Mouse (Mus musculus) subcutaneous adipose tissue, adult 2 months (tissue): ENCODE results near the gene Olfr360. TPM values are rescaled to one million over a fixed set of nuclear protein-coding genes. Genes with fewer than 3 reads are reported as not detected.

Experiments
- polyA plus RNA-seq: library from polyadenylated mRNA; depleted of rRNA; stranded (reverse); fragments of >200 nt; gene quantifications from 2 replicates; pipeline ENCODE4 v1.2.3, GENCODE M21; 2012; ENCODE audit warnings: low replicate concordance; rRNA removed

The Olfr360 gene
- not detected in 2 replicates for polyA plus RNA-seq

GRCm38 (mm10) chr2:37065446-37065845 is at the start of gene Olfr360:
Olfr360 (plus strand) TSS chr2:37065746.

DNA sequence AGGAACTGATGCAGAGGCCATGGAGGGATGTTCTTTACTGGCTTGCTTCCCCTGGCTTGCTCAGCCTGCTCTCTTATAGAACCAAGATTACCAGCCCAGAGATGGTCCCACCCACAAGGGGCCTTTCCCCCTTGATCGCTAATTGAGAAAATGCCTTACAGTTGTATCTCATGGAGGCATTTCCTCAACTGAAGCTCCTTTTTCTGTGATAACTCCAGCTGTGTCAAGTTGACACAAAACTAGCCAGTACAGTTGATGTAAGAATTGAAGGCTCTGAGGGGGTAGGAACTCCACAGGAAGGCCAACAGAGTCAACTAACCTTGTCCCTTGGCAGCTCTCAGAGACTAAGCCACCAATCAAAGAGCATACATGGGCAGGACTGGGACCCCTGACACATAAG is 23.6 kb downstream of the Olfr360 start, which contains the start of gene Olfr361:
Gene Olfr361 (minus strand): TSS at position 101 of the 400 bp plus-strand sequence.

GRCm38 (mm10) chr2:37117810-37118209 is 52.3 kb downstream of the Olfr360 start, which contains the start of gene Olfr362:
Olfr362 (minus strand) TSS chr2:37117910.

Other genes starting within 250 kb of the Olfr360 start
- gene Olfr3, start 248.7 kb upstream of the Olfr360 start, polyA plus RNA-seq = not detected in 2 replicates
- not detected in 2 replicates for gene Olfr350, start 219.4 kb upstream of the Olfr360 start, polyA plus RNA-seq
- gene Olfr351, start 203.1 kb upstream of the Olfr360 start, polyA plus RNA-seq = not detected in 2 replicates
- gene Olfr352, start 197.3 kb upstream of the Olfr360 start, polyA plus RNA-seq = not detected in 2 replicates
- gene Olfr353, start 172.8 kb upstream of the Olfr360 start, polyA plus RNA-seq = not detected in 2 replicates
- not detected in 2 replicates for gene Olfr354, start 160.1 kb upstream of the Olfr360 start, polyA plus RNA-seq
- not detected in 2 replicates for gene Olfr355, start 136.8 kb upstream of the Olfr360 start, polyA plus RNA-seq
- not detected in 2 replicates for gene Olfr356, start 128.6 kb upstream of the Olfr360 start, polyA plus RNA-seq
- not detected in 2 replicates for gene Olfr357, start 71.9 kb upstream of the Olfr360 start, polyA plus RNA-seq
- not detected in 2 replicates for gene Olfr358, start 56.4 kb upstream of the Olfr360 start, polyA plus RNA-seq
- not detected in 2 replicates for gene Olfr361, start 23.5 kb downstream of the Olfr360 start, polyA plus RNA-seq
- not detected in 2 replicates for gene Olfr362, start 52.2 kb downstream of the Olfr360 start, polyA plus RNA-seq
- gene Olfr364-ps1, start 73.6 kb downstream of the Olfr360 start, polyA plus RNA-seq = not detected in 2 replicates
- not detected in 2 replicates for gene Olfr365, start 122.5 kb downstream of the Olfr360 start, polyA plus RNA-seq
- not detected in 2 replicates for gene Olfr366, start 145.8 kb downstream of the Olfr360 start, polyA plus RNA-seq